In the genomic region with DNA sequence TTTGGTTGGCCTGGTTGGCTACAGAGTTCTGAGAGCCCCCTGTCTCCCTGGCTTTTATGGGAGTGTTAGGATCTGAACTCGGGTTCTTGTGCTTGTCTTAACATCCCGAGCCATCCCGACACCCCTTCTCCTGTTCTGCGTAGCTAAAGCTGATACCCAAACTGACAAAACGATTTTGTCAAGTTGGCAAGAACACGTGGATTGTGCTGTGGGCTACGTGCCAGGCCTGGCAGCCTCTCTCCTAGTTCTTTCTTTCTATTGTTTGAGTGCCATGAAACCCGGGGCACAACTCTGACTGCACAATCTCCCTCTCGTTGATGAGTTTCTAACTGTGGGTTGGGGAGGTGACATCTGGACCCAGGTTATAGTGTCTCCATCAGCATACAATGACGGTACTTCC, we compare ENCODE assay signal across 27 mouse cellular contexts. TPM values are rescaled to one million over a fixed set of nuclear protein-coding genes. Genes with fewer than 3 reads are reported as not detected.
DNase-seq lines count a peak whose midpoint lies in the region; ATAC-seq lines count a peak whose summit lies in the region.
"Had no signal": no experiment of that assay in that cellular context is flagged by ENCODE, and none has a peak within 500 bp of the region (broad histone marks: within the 10 kb centered on the region; RNA-seq: fewer than 3 reads in every experiment).

No protein-coding gene starts in this region.

- no peaks in the 10 kb centered on the region for H3K9me3 ChIP-seq in heart, embryonic 11.5 days (replicated peaks; ENCODE audit: control insufficient read depth, low read length)
- H3K9me3 ChIP-seq: embryonic facial prominence, embryonic 13.5 days; limb, embryonic 10.5 days; midbrain, embryonic 12.5 days; neural tube, embryonic 15.5 days had no signal

- H3K27ac ChIP-seq in heart, embryonic 11.5 days (ENCODE audit: low read depth, low read length) = no peak overlapping the region
- H3K27ac ChIP-seq: embryonic facial prominence, embryonic 13.5 days; heart, adult 2 months; left cerebral cortex, adult 2 months; limb, embryonic 10.5 days; midbrain, embryonic 12.5 days; neural tube, embryonic 15.5 days had no signal

- no peaks in the 10 kb centered on the region for H3K4me1 ChIP-seq in heart, embryonic 11.5 days (ENCODE audit: control insufficient read depth, insufficient read depth, low read length)
- H3K4me1 ChIP-seq: neural tube, embryonic 15.5 days had no signal

- H3K4me3 ChIP-seq in heart, embryonic 11.5 days (ENCODE audit: low read depth, low read length) = no peak overlapping the region
- H3K4me3 ChIP-seq: embryonic facial prominence, embryonic 13.5 days; heart, adult 2 months; left cerebral cortex, adult 2 months; limb, embryonic 10.5 days; midbrain, embryonic 12.5 days; neural tube, embryonic 15.5 days had no signal

- H3K9ac ChIP-seq in heart, embryonic 11.5 days (ENCODE audit: low read depth, low read length) = no peak overlapping the region
- H3K9ac ChIP-seq: embryonic facial prominence, embryonic 13.5 days; liver, postnatal 0 days; midbrain, embryonic 12.5 days; neural tube, embryonic 15.5 days had no signal

- 76% methylated on average over 10 of the region's 10 CpGs for WGBS in heart, embryonic 11.5 days (ENCODE audit: insufficient replicate concordance)

- no peak overlapping the region for H3K4me2 ChIP-seq in heart, embryonic 11.5 days
- H3K4me2 ChIP-seq: embryonic facial prominence, embryonic 13.5 days; midbrain, embryonic 12.5 days; neural tube, embryonic 15.5 days had no signal

- H3K36me3 ChIP-seq in heart, embryonic 11.5 days (ENCODE audit: control insufficient read depth, insufficient read depth, low read length) = no peaks in the 10 kb centered on the region
- H3K36me3 ChIP-seq: embryonic facial prominence, embryonic 13.5 days; limb, embryonic 10.5 days; midbrain, embryonic 12.5 days; neural tube, embryonic 15.5 days had no signal

- peak; percentile 21 to 51 for DNase-seq in cerebellum, postnatal 25 days
- DNase-seq in cerebellum, adult 9-10 months = no peak
- DNase-seq in layer of hippocampus, adult 11-12 months (ENCODE audit: low spot score) = peak; percentile 55
- no peak for DNase-seq in layer of hippocampus, adult 8-10 months (ENCODE audit: low spot score in 2 of 2)
- DNase-seq in right cerebral cortex, postnatal 4 days = peak; percentile 61
- no peak for DNase-seq in right cerebral cortex, adult 18-20 months
- DNase-seq in layer of hippocampus, postnatal 36 days = peak; percentile 66
- DNase-seq: adrenal gland, postnatal 14 days; cerebellum, adult 2 months; gastrocnemius, postnatal 14 days; heart, adult 2 months; kidney, adult 8-10 months; kidney, postnatal 14 days; liver, postnatal 0 days; lung, postnatal 10 days; thymus, adult 18-20 months had no signal

- peaks cover 4% of the 10 kb centered on the region; the same call in 1 of the 2 replicates for H3K27me3 ChIP-seq in heart, embryonic 11.5 days (ENCODE audit: control insufficient read depth, insufficient read depth, low read length)
- H3K27me3 ChIP-seq: neural tube, embryonic 15.5 days had no signal

- no peak for ATAC-seq in heart, embryonic 11.5 days (replicated peaks; ENCODE audit: insufficient number of reproducible peaks, low FRiP score, low TSS enrichment)
- ATAC-seq: activated CD4-positive, CD25-positive, alpha-beta regulatory T cell, adult 4 months; CD4-positive, CD25-positive, alpha-beta regulatory T cell, adult 4 months; inflammation-experienced regulatory T-cells, adult 6 months; liver, postnatal 0 days had no signal

RNA-seq across cellular contexts. Expression of gene Dtx1, which starts 17.6 kb away (rescaled TPM):
- total RNA-seq in layer of hippocampus, adult 8-10 months (2022) = 10 to 100 TPM; 62.9 to 71.1 (median 66.9) TPM
- total RNA-seq in layer of hippocampus, postnatal 36 days (2021) = 10 to 100 TPM; 70.7 TPM
- polyA plus RNA-seq in heart, embryonic 11.5 days (2014; fragmentation: Nextera tagmentation; extraction: Ambion mirVana) = 0.45 and 0.53 TPM in 2 replicates
- total RNA-seq: hematopoietic stem cell, adult 5-6 weeks; megakaryocyte progenitor cell, adult 5-6 weeks had no signal

RNA-seq across cellular contexts. Expression of gene Oas2, which starts 20.3 kb away (rescaled TPM):
- under 1 TPM; 0.12 to 0.65 (median 0.40) TPM for total RNA-seq in layer of hippocampus, adult 8-10 months (2022)
- under 1 TPM in 1 of 2 experiments, not detected in 1; 0.30 TPM for total RNA-seq in layer of hippocampus, postnatal 36 days (2021)
- polyA plus RNA-seq in heart, embryonic 11.5 days (2014; fragmentation: Nextera tagmentation; extraction: Ambion mirVana) = 0.07 and 0.13 TPM in 2 replicates
- polyA plus RNA-seq: limb, embryonic 10.5 days had no signal

RNA-seq across cellular contexts. Expression of gene Oas3, which starts 48.1 kb away (rescaled TPM):
- total RNA-seq in layer of hippocampus, adult 8-10 months (2022) = under 1 TPM in 2 of 4 experiments, not detected in 2; 0.09 to 0.30 TPM
- not detected for total RNA-seq in layer of hippocampus, postnatal 36 days (2021)
- 0.09 and 0.11 TPM in 2 replicates for polyA plus RNA-seq in heart, embryonic 11.5 days (2014; fragmentation: Nextera tagmentation; extraction: Ambion mirVana)
- total RNA-seq: gastrocnemius, postnatal 14 days; left cerebral cortex, adult 2 months had no signal

Comparison
In these comparisons a context has a peak if more than half of its experiments do, and no peak if none do; other contexts are left out.
1. DNase-seq: peak in cerebellum, postnatal 25 days (2 of 2), layer of hippocampus, adult 11-12 months (single experiment), right cerebral cortex, postnatal 4 days (single experiment) and layer of hippocampus, postnatal 36 days (2 of 2); none in cerebellum, adult 9-10 months (single experiment), layer of hippocampus, adult 8-10 months (0 of 2) and right cerebral cortex, adult 18-20 months (single experiment).